Mouse (Mus musculus) spleen, adult 12 weeks (tissue): Measurements from ENCODE around the gene Atad5.

Source experiments
- DNase-seq: peaks from one replicate; pipeline ENCODE4 v3.0.0; 2022; ENCODE audit warnings: low spot score

Gene Atad5

GRCm38 (mm10) chr11:80150566-80150965 is 61.4 kb downstream of the Atad5 start:
- DNase-seq = no peak

- DNase-seq = no peak
Measured at GRCm38 (mm10) chr11:80151541-80151940, 62.3 kb downstream of the Atad5 start.

- DNase-seq = no peak
Measured at GRCm38 (mm10) chr11:80152376-80152775, 63.2 kb downstream of the Atad5 start.

GRCm38 (mm10) chr11:80153857-80154495 is 64.8 kb downstream of the Atad5 start, which contains the start of gene Adap2:
Adap2 (plus strand) TSS chr11:80154105.
- peak; percentile 84 for DNase-seq

- DNase-seq = no peak
Measured at GRCm38 (mm10) chr11:80154501-80154900, 65.3 kb downstream of the Atad5 start.

GRCm38 (mm10) chr11:80155541-80155940 is 66.3 kb downstream of the Atad5 start:
- DNase-seq = no peak

GRCm38 (mm10) chr11:80155961-80156360 is 66.8 kb downstream of the Atad5 start:
- DNase-seq = no peak

- DNase-seq = no peak
Measured at GRCm38 (mm10) chr11:80156841-80157240, 67.6 kb downstream of the Atad5 start.

GRCm38 (mm10) chr11:80159018-80159417 is 69.8 kb downstream of the Atad5 start:
- DNase-seq = no peak

GRCm38 (mm10) chr11:80161041-80161440 is 71.8 kb downstream of the Atad5 start:
- no peak for DNase-seq

- DNase-seq = no peak
Measured at GRCm38 (mm10) chr11:80163362-80164116, 74.3 kb downstream of the Atad5 start.

GRCm38 (mm10) chr11:80164224-80164623 is 75.0 kb downstream of the Atad5 start:
- no peak for DNase-seq

- no peak for DNase-seq
Measured at GRCm38 (mm10) chr11:80168121-80168520, 78.9 kb downstream of the Atad5 start.

GRCm38 (mm10) chr11:80168611-80169249 is 79.5 kb downstream of the Atad5 start:
- no peak for DNase-seq

- no peak for DNase-seq
Measured at GRCm38 (mm10) chr11:80169629-80170028, 80.4 kb downstream of the Atad5 start.

GRCm38 (mm10) chr11:80170351-80170750 is 81.2 kb downstream of the Atad5 start:
- DNase-seq = no peak

GRCm38 (mm10) chr11:80171884-80172283 is 82.7 kb downstream of the Atad5 start:
- no peak for DNase-seq

- no peak for DNase-seq
Measured at GRCm38 (mm10) chr11:80173963-80174670, 84.9 kb downstream of the Atad5 start.

GRCm38 (mm10) chr11:80176911-80177895 is 88.0 kb downstream of the Atad5 start:
- DNase-seq = no peak

- no peak for DNase-seq
Measured at GRCm38 (mm10) chr11:80178316-80178715, 89.1 kb downstream of the Atad5 start.
